Mouse (Mus musculus): ENCODE measurements around the gene Fras1.

- TF ChIP-seq CTCF (IDR thresholded peaks at IDR 0.05; ENCODE audit: low read depth, low read length) (no peak), POLR2A (IDR thresholded peaks at IDR 0.05; ENCODE audit: borderline replicate concordance, low read depth, low read length) (no peak)
These were observed at the start of gene Fras1 for GRCm38 (mm10) chr5:96373567-96373985.
